Comparison of ENCODE assay signal across 11 mouse cellular contexts in genomic region chr6:72989028-72989736, GRCm38 (mm10). TPM values are rescaled to one million over a fixed set of nuclear protein-coding genes. Genes with fewer than 3 reads are reported as not detected.
A peak's percentile ranks its signal among the peaks of the same experiment; 100 is the strongest.
DNase-seq lines count a peak whose midpoint lies in the region; ATAC-seq and TF ChIP-seq lines count a peak whose summit lies in the region.
"Had no signal": no experiment of that assay in that cellular context is flagged by ENCODE, and none has a peak within 500 bp of the region (broad histone marks: within the 10 kb centered on the region; RNA-seq: fewer than 3 reads in every experiment).

No protein-coding gene starts in this region.

- no peak overlapping the region for H3K27ac ChIP-seq in kidney, embryonic 14.5 days (ENCODE audit: low read depth, low read length)
- H3K27ac ChIP-seq in forebrain, embryonic 14.5 days (ENCODE audit: low read depth, low read length) = no peak overlapping the region
- H3K27ac ChIP-seq in midbrain, embryonic 12.5 days (replicated peaks) = 0 out of 2 replicates have a peak overlapping the region, but pooled peaks have one; percentile 42
- H3K27ac ChIP-seq: heart, embryonic 15.5 days; neural tube, embryonic 12.5 days had no signal

- H3K27me3 ChIP-seq in kidney, embryonic 14.5 days (ENCODE audit: control insufficient read depth, insufficient read depth, low read length) = no peaks in the 10 kb centered on the region
- no peaks in the 10 kb centered on the region for H3K27me3 ChIP-seq in forebrain, embryonic 14.5 days (replicated peaks; ENCODE audit: control insufficient read depth, insufficient read depth, low read length)
- H3K27me3 ChIP-seq in midbrain, embryonic 12.5 days = no peaks in the 10 kb centered on the region
- H3K27me3 ChIP-seq: heart, embryonic 15.5 days; neural tube, embryonic 12.5 days had no signal

- no peak for TF ChIP-seq CTCF in brain, embryonic 14.5 days (IDR thresholded peaks at IDR 0.05; ENCODE audit: borderline replicate concordance, extremely low read depth, insufficient read depth, insufficient read length)

- H3K4me1 ChIP-seq in kidney, embryonic 14.5 days (ENCODE audit: control insufficient read depth, insufficient read depth, low read length) = no peaks in the 10 kb centered on the region
- peaks cover 6% of the 10 kb centered on the region for H3K4me1 ChIP-seq in forebrain, embryonic 14.5 days (ENCODE audit: control insufficient read depth, insufficient read depth, low read length)
- H3K4me1 ChIP-seq in midbrain, embryonic 12.5 days = peaks cover 9% of the 10 kb centered on the region
- H3K4me1 ChIP-seq: heart, embryonic 15.5 days; neural tube, embryonic 12.5 days had no signal

- no peak for DNase-seq in kidney, adult 11 months
- DNase-seq in brain, embryonic 14.5 days (ENCODE audit: low read depth) = peak; percentile 87
- DNase-seq in forebrain, embryonic 14.5 days (ENCODE audit: low spot score) = peak; percentile 77
- DNase-seq in kidney, adult 18-20 months = no peak
- no peak for DNase-seq in spleen, postnatal 4 days (ENCODE audit: low spot score in 2 of 2)

- H3K36me3 ChIP-seq in kidney, embryonic 14.5 days (ENCODE audit: control insufficient read depth, insufficient read depth, low read length) = no peaks in the 10 kb centered on the region
- H3K36me3 ChIP-seq in forebrain, embryonic 14.5 days (ENCODE audit: control insufficient read depth, insufficient read depth, low read length) = no peaks in the 10 kb centered on the region
- H3K36me3 ChIP-seq in midbrain, embryonic 12.5 days = no peaks in the 10 kb centered on the region
- H3K36me3 ChIP-seq: G1E; heart, embryonic 15.5 days; neural tube, embryonic 12.5 days had no signal

- ATAC-seq in kidney, embryonic 14.5 days (ENCODE audit: low FRiP score, low TSS enrichment) = peak; percentile 43; the same call in 1 of the 2 replicates
- peak; percentile 89 for ATAC-seq in forebrain, embryonic 14.5 days
- ATAC-seq in midbrain, embryonic 12.5 days (ENCODE audit: low FRiP score, low read depth) = peak; percentile 80
- no peak for ATAC-seq in megakaryocyte-erythroid progenitor cell, adult 5-6 weeks (replicated peaks; ENCODE audit: low FRiP score, low TSS enrichment, poor library complexity, severe bottlenecking)

- H3K4me3 ChIP-seq in kidney, embryonic 14.5 days (ENCODE audit: low read length) = no peak overlapping the region
- H3K4me3 ChIP-seq in forebrain, embryonic 14.5 days (ENCODE audit: low read depth, low read length) = no peak overlapping the region
- no peak overlapping the region for H3K4me3 ChIP-seq in midbrain, embryonic 12.5 days
- H3K4me3 ChIP-seq: heart, embryonic 15.5 days; neural tube, embryonic 12.5 days had no signal

- WGBS in kidney, embryonic 14.5 days = 58% methylated on average over 7 of the region's 7 CpGs
- 16% methylated on average over 7 of the region's 7 CpGs for WGBS in forebrain, embryonic 14.5 days
- 24% methylated on average over 7 of the region's 7 CpGs for WGBS in midbrain, embryonic 12.5 days

- no peak overlapping the region for H3K9ac ChIP-seq in kidney, embryonic 14.5 days (ENCODE audit: low read depth, low read length)
- H3K9ac ChIP-seq in forebrain, embryonic 14.5 days (ENCODE audit: low read length) = no peak overlapping the region
- no peak overlapping the region for H3K9ac ChIP-seq in midbrain, embryonic 12.5 days (replicated peaks)
- H3K9ac ChIP-seq: heart, embryonic 15.5 days; neural tube, embryonic 12.5 days had no signal

- no peaks in the 10 kb centered on the region for H3K9me3 ChIP-seq in kidney, embryonic 14.5 days (ENCODE audit: control insufficient read depth, low read length)
- no peaks in the 10 kb centered on the region for H3K9me3 ChIP-seq in forebrain, embryonic 14.5 days (replicated peaks; ENCODE audit: control insufficient read depth, low read length)
- no peaks in the 10 kb centered on the region for H3K9me3 ChIP-seq in midbrain, embryonic 12.5 days
- H3K9me3 ChIP-seq: G1E; heart, embryonic 15.5 days; neural tube, embryonic 12.5 days had no signal

- TF ChIP-seq POLR2A in brain, embryonic 14.5 days (IDR thresholded peaks at IDR 0.05; ENCODE audit: borderline replicate concordance, extremely low read depth, insufficient read depth, insufficient read length, poor library complexity, severe bottlenecking) = no peak

- H3K4me2 ChIP-seq in kidney, embryonic 14.5 days (replicated peaks; ENCODE audit: low read depth, low read length) = no peak overlapping the region
- H3K4me2 ChIP-seq in forebrain, embryonic 14.5 days (ENCODE audit: low read length) = no peak overlapping the region
- peak overlapping the region; percentile 13 for H3K4me2 ChIP-seq in midbrain, embryonic 12.5 days (replicated peaks)
- H3K4me2 ChIP-seq: heart, embryonic 15.5 days; neural tube, embryonic 12.5 days had no signal

RNA-seq across cellular contexts. Expression of gene Tmsb10, which starts 30.6 kb away (rescaled TPM):
- polyA plus RNA-seq in kidney, embryonic 14.5 days (2014; fragmentation: Nextera tagmentation; extraction: Ambion mirVana) = 2,275 and 2,927 TPM in 2 replicates
- polyA plus RNA-seq in brain, embryonic 14.5 days (2012; rRNA removed) = 2,021 and 2,994 TPM in 2 replicates
- 4,907 and 5,462 TPM in 2 replicates for polyA plus RNA-seq in forebrain, embryonic 14.5 days (2014; fragmentation: Nextera tagmentation; extraction: Ambion mirVana)
- polyA plus RNA-seq in midbrain, embryonic 12.5 days (2016; fragmentation: Nextera tagmentation; extraction: Ambion mirVana) = 4,656 and 4,735 TPM in 2 replicates
- total RNA-seq in megakaryocyte-erythroid progenitor cell, adult 5-6 weeks (2014; fragmentation: Nextera tagmentation) = 259 and 304 TPM in 2 replicates
- 303 and 381 TPM in 2 replicates for total RNA-seq in megakaryocyte-erythroid progenitor cell, adult 5-6 weeks (2017)

Comparison
In these comparisons a context has a peak if more than half of its experiments do, and no peak if none do; other contexts are left out.
1. DNase-seq: peak in brain, embryonic 14.5 days (single experiment) and forebrain, embryonic 14.5 days (single experiment); none in kidney, adult 11 months (single experiment), kidney, adult 18-20 months (single experiment) and spleen, postnatal 4 days (0 of 2).